Mouse (Mus musculus): ENCODE measurements around the gene Slc6a9. TPM values are rescaled to one million over a fixed set of nuclear protein-coding genes. Genes with fewer than 3 reads are reported as not detected.

The Slc6a9 gene
- polyA plus RNA-seq, 1 experiment from 2014 or later, result 45.9 TPM

GRCm38 (mm10) chr4:117846261-117846660 is 12.0 kb downstream of the Slc6a9 start:
- Histone ChIP-seq H3K27me3 (ENCODE audit: control insufficient read depth, insufficient read depth, low read depth, low read length) (no peaks in the 10 kb centered on the region), H3K9ac (ENCODE audit: low read depth, low read length) (no peak overlapping the region), H3K4me1 (ENCODE audit: control insufficient read depth, insufficient read depth, low read length) (peaks cover 4% of the 10 kb centered on the region; the same call in 1 of the 2 replicates), H3K36me3 (ENCODE audit: control insufficient read depth, insufficient read depth, low read length) (no peaks in the 10 kb centered on the region), H3K4me3 (ENCODE audit: low read depth, low read length) (no peak overlapping the region), H3K9me3 (replicated peaks; ENCODE audit: control insufficient read depth, low read length, poor library complexity, severe bottlenecking) (no peaks in the 10 kb centered on the region), H3K27ac (ENCODE audit: low read length) (no peak overlapping the region), H3K4me2 (ENCODE audit: low read length) (no peak overlapping the region)
- no peak for ATAC-seq
- WGBS, result 97% methylated on average over 4 of the region's 4 CpGs

DNA sequence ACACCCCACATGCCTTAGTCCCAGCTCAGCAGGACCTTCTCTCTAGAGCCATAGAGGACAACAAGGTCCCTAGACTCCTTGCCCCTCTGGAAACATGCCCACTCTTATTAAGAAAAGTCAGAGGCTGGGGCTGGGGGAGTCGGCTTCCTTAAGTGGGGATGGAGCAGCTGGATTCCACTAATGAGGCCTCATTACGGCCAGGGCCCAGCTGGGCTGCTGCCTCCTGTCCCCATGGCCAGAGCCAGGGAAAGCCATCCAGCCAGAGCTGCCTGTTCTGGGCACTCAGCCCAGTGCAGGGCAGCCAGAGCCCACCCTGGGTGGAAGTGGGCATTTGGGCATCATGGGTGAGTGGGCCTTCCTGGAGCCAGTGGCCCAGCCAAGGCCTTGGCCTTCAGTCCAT is 12.7 kb downstream of the Slc6a9 start:
- WGBS, result 30% methylated on average over 2 of the region's 2 CpGs
- peaks cover 4% of the 10 kb centered on the region; the same call in 1 of the 2 replicates for H3K4me1 ChIP-seq (ENCODE audit: control insufficient read depth, insufficient read depth, low read length)
- H3K27ac ChIP-seq (ENCODE audit: low read length), result no peak overlapping the region
- no peak overlapping the region for H3K4me2 ChIP-seq (ENCODE audit: low read length)
- no peaks in the 10 kb centered on the region for H3K27me3 ChIP-seq (ENCODE audit: control insufficient read depth, insufficient read depth, low read depth, low read length)
- ATAC-seq, result peak; percentile 50; the same call in 1 of the 2 replicates
- H3K9ac ChIP-seq (ENCODE audit: low read depth, low read length), result no peak overlapping the region
- no peaks in the 10 kb centered on the region for H3K9me3 ChIP-seq (replicated peaks; ENCODE audit: control insufficient read depth, low read length, poor library complexity, severe bottlenecking)
- no peaks in the 10 kb centered on the region for H3K36me3 ChIP-seq (ENCODE audit: control insufficient read depth, insufficient read depth, low read length)
- no peak overlapping the region for H3K4me3 ChIP-seq (ENCODE audit: low read depth, low read length)

DNA sequence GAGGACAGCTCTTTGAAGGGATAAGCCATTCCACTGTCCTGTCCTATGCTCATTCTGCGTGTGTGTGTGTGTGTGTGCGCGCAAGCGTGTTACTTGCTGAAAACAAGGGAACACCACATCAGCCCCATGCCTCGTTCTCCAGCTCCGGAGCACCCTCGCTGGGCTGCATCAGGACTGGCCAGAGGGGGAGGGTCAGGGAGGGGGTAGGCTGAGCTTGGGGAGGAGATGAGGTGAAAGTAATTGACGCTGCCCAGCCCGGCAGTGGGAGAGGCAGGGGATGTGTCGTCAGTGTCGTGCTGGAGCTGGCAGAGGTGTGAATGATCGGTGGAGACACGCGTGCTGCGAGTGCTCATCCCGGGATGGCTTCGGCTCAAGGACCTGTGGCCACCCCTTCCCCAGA is 14.8 kb downstream of the Slc6a9 start:
- WGBS, result 46% methylated on average over 17 of the region's 17 CpGs
- Histone ChIP-seq H3K36me3 (ENCODE audit: control insufficient read depth, insufficient read depth, low read length) (no peaks in the 10 kb centered on the region), H3K4me1 (ENCODE audit: control insufficient read depth, insufficient read depth, low read length) (peaks cover 4% of the 10 kb centered on the region; the same call in 1 of the 2 replicates), H3K4me3 (ENCODE audit: low read depth, low read length) (no peak overlapping the region), H3K9me3 (replicated peaks; ENCODE audit: control insufficient read depth, low read length, poor library complexity, severe bottlenecking) (no peaks in the 10 kb centered on the region), H3K27me3 (ENCODE audit: control insufficient read depth, insufficient read depth, low read depth, low read length) (no peaks in the 10 kb centered on the region), H3K4me2 (ENCODE audit: low read length) (no peak overlapping the region), H3K9ac (ENCODE audit: low read depth, low read length) (peak overlapping the region; percentile 37), H3K27ac (ENCODE audit: low read length) (peak overlapping the region; percentile 47)
- ATAC-seq, result no peak; the same call in 1 of the 2 replicates

DNA sequence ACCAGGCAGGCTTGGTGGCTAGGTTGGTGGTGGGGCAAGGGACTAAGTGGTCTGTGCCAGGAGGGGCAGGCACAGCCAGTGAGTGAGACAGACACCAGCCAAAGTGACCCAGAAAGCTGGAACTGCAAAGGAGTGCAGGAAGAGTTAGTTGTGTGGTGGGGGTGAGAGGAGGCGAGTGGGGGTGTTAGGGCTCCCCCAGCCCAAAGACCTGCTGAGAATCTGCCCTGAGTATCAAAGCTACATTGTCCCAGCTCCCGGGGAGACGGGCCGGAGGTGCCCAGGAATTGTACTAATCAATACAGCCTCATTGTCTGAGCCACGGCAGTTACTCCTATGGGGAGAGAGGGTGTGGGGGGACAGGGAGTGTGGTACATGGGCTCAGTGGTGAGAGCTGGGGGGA is 15.2 kb downstream of the Slc6a9 start:
- 0 out of 2 replicates have a peak overlapping the region, but pooled peaks have one; percentile 47 for H3K27ac ChIP-seq (ENCODE audit: low read length)

DNA sequence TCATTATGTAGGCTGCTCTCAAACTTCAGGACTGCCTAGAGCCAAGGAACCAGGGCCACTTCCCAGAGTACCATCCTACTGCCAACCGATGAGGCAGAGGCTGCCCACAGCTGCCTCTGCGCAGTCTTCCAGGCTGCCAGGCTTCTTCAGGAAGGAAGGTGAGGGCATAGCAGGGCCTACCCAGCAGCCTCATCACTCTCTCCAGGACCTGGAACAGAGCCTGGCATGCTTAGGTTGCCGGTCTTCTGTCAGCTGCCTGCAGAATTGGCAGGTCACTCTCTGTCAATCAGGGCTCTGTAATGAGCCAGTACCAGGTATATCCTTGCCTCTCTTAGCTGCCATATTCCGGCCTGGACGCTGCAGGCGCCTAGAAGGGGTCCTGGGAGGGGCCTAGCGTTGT is 15.9 kb downstream of the Slc6a9 start:
- H3K4me1 ChIP-seq (ENCODE audit: control insufficient read depth, insufficient read depth, low read length), result peaks cover 4% of the 10 kb centered on the region; the same call in 1 of the 2 replicates
- no peak overlapping the region for H3K4me3 ChIP-seq (ENCODE audit: low read depth, low read length)
- ATAC-seq, result no peak
- H3K9ac ChIP-seq (ENCODE audit: low read depth, low read length), result no peak overlapping the region
- peak overlapping the region; percentile 45; the same call in 1 of the 2 replicates for H3K27ac ChIP-seq (ENCODE audit: low read length)
- 78% methylated on average over 7 of the region's 7 CpGs for WGBS
- H3K9me3 ChIP-seq (replicated peaks; ENCODE audit: control insufficient read depth, low read length, poor library complexity, severe bottlenecking), result no peaks in the 10 kb centered on the region
- H3K36me3 ChIP-seq (ENCODE audit: control insufficient read depth, insufficient read depth, low read length), result no peaks in the 10 kb centered on the region
- no peak overlapping the region for H3K4me2 ChIP-seq (ENCODE audit: low read length)
- H3K27me3 ChIP-seq (ENCODE audit: control insufficient read depth, insufficient read depth, low read depth, low read length), result no peaks in the 10 kb centered on the region

More for the DNA sequence above, 15.2 kb downstream of the Slc6a9 start:
- peak; percentile 75 for ATAC-seq
- 16% methylated on average over 5 of the region's 5 CpGs for WGBS
- Histone ChIP-seq H3K9me3 (replicated peaks; ENCODE audit: control insufficient read depth, low read length, poor library complexity, severe bottlenecking) (no peaks in the 10 kb centered on the region), H3K4me3 (ENCODE audit: low read depth, low read length) (no peak overlapping the region), H3K27me3 (ENCODE audit: control insufficient read depth, insufficient read depth, low read depth, low read length) (no peaks in the 10 kb centered on the region), H3K36me3 (ENCODE audit: control insufficient read depth, insufficient read depth, low read length) (no peaks in the 10 kb centered on the region), H3K9ac (ENCODE audit: low read depth, low read length) (peak overlapping the region; percentile 37), H3K4me2 (ENCODE audit: low read length) (no peak overlapping the region), H3K4me1 (ENCODE audit: control insufficient read depth, insufficient read depth, low read length) (peaks cover 4% of the 10 kb centered on the region; the same call in 1 of the 2 replicates)

DNA sequence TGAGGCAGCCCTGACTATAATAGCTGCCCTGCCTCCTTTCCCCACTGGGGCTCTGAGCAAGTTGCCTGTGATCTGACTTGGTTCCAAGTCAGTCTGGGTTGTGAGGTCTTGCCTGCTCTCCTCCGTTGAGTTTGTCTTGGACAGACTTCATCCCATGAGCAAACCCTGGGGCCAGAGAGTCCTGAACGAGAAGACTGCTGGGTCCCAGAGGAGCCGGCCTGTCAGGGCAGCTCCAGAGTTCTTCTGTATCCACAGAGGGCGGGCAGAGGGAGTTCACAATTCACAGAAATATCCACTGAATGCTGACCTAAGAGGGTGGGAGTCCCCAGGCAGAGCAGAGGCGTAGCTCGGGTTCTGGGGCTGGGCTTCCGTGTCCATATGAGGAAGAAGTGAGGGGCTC is 16.6 kb downstream of the Slc6a9 start:
- Histone ChIP-seq H3K9me3 (replicated peaks; ENCODE audit: control insufficient read depth, low read length, poor library complexity, severe bottlenecking) (no peaks in the 10 kb centered on the region), H3K4me2 (ENCODE audit: low read length) (no peak overlapping the region), H3K36me3 (ENCODE audit: control insufficient read depth, insufficient read depth, low read length) (no peaks in the 10 kb centered on the region), H3K9ac (ENCODE audit: low read depth, low read length) (no peak overlapping the region), H3K27ac (ENCODE audit: low read length) (no peak overlapping the region; the same call in 1 of the 2 replicates), H3K4me3 (ENCODE audit: low read depth, low read length) (no peak overlapping the region), H3K4me1 (ENCODE audit: control insufficient read depth, insufficient read depth, low read length) (peaks cover 4% of the 10 kb centered on the region; the same call in 1 of the 2 replicates), H3K27me3 (ENCODE audit: control insufficient read depth, insufficient read depth, low read depth, low read length) (no peaks in the 10 kb centered on the region)
- no peak for ATAC-seq
- WGBS, result 74% methylated on average over 7 of the region's 7 CpGs

GRCm38 (mm10) chr4:117852152-117852868 is 18.0 kb downstream of the Slc6a9 start:
- Histone ChIP-seq H3K27ac (ENCODE audit: low read length) (no peak overlapping the region), H3K36me3 (ENCODE audit: control insufficient read depth, insufficient read depth, low read length) (no peaks in the 10 kb centered on the region), H3K4me2 (ENCODE audit: low read length) (no peak overlapping the region), H3K9me3 (replicated peaks; ENCODE audit: control insufficient read depth, low read length, poor library complexity, severe bottlenecking) (no peaks in the 10 kb centered on the region), H3K4me1 (ENCODE audit: control insufficient read depth, insufficient read depth, low read length) (peaks cover 4% of the 10 kb centered on the region; the same call in 1 of the 2 replicates), H3K9ac (ENCODE audit: low read depth, low read length) (no peak overlapping the region), H3K4me3 (ENCODE audit: low read depth, low read length) (no peak overlapping the region), H3K27me3 (ENCODE audit: control insufficient read depth, insufficient read depth, low read depth, low read length) (no peaks in the 10 kb centered on the region)
- 90% methylated on average over 10 of the region's 10 CpGs for WGBS
- ATAC-seq, result no peak

GRCm38 (mm10) chr4:117855146-117855545 is 20.8 kb downstream of the Slc6a9 start:
- no peaks in the 10 kb centered on the region for H3K36me3 ChIP-seq (ENCODE audit: control insufficient read depth, insufficient read depth, low read length)
- ATAC-seq, result 0 out of 2 replicates have a peak, but pooled peaks have one; percentile 4
- H3K4me2 ChIP-seq (ENCODE audit: low read length), result no peak overlapping the region
- no peaks in the 10 kb centered on the region for H3K27me3 ChIP-seq (ENCODE audit: control insufficient read depth, insufficient read depth, low read depth, low read length)
- H3K9me3 ChIP-seq (replicated peaks; ENCODE audit: control insufficient read depth, low read length, poor library complexity, severe bottlenecking), result no peaks in the 10 kb centered on the region
- peak overlapping the region; percentile 38; the same call in 1 of the 2 replicates for H3K27ac ChIP-seq (ENCODE audit: low read length)
- no peak overlapping the region for H3K4me3 ChIP-seq (ENCODE audit: low read depth, low read length)
- no peak overlapping the region for H3K9ac ChIP-seq (ENCODE audit: low read depth, low read length)
- no peaks in the 10 kb centered on the region for H3K4me1 ChIP-seq (ENCODE audit: control insufficient read depth, insufficient read depth, low read length)
- WGBS, result 75% methylated on average over 9 of the region's 9 CpGs

GRCm38 (mm10) chr4:117858794-117859193 is 24.5 kb downstream of the Slc6a9 start:
- no peak overlapping the region for H3K27ac ChIP-seq (ENCODE audit: low read length)
- no peak for ATAC-seq
- H3K9me3 ChIP-seq (replicated peaks; ENCODE audit: control insufficient read depth, low read length, poor library complexity, severe bottlenecking), result no peaks in the 10 kb centered on the region

More at GRCm38 (mm10) chr4:117858794-117859193, 24.5 kb downstream of the Slc6a9 start:
- Histone ChIP-seq H3K9ac (ENCODE audit: low read depth, low read length) (no peak overlapping the region), H3K27me3 (ENCODE audit: control insufficient read depth, insufficient read depth, low read depth, low read length) (no peaks in the 10 kb centered on the region), H3K4me2 (ENCODE audit: low read length) (no peak overlapping the region), H3K36me3 (ENCODE audit: control insufficient read depth, insufficient read depth, low read length) (no peaks in the 10 kb centered on the region), H3K4me1 (ENCODE audit: control insufficient read depth, insufficient read depth, low read length) (peaks cover 3% of the 10 kb centered on the region; the same call in 1 of the 2 replicates), H3K4me3 (ENCODE audit: low read depth, low read length) (no peak overlapping the region)
- 69% methylated on average over 3 of the region's 3 CpGs for WGBS
